Mouse (Mus musculus): ENCODE measurements at regions not wholly inside any gene's neighbourhood (a gene's known extent, or its start where the extent isn't known, plus 50 kb on each side); places are given as distances from the start of the nearest gene placed in this dataset.
A peak's percentile ranks its signal among the peaks of the same experiment; 100 is the strongest.

- H3K36me3 ChIP-seq: no peaks in the 10 kb centered on the region
- H3K27ac ChIP-seq: no peak overlapping the region
- H3K4me2 ChIP-seq: no peak overlapping the region
- no peaks in the 10 kb centered on the region for H3K27me3 ChIP-seq
- no peaks in the 10 kb centered on the region for H3K4me1 ChIP-seq (replicated peaks)
- WGBS: 73% methylated on average over 2 of the region's 2 CpGs
- no peak overlapping the region for H3K4me3 ChIP-seq
- H3K9me3 ChIP-seq: no peaks in the 10 kb centered on the region
- no peak overlapping the region for H3K9ac ChIP-seq
- no peak for ATAC-seq (ENCODE audit: low FRiP score)
Observed at GRCm38 (mm10) chr7:69326311-69326710, 577.3 kb upstream of the Arrdc4 start.

GRCm38 (mm10) chr7:69277056-69277705 lies 528.1 kb upstream of the Arrdc4 start:
- H3K4me2 ChIP-seq: no peak overlapping the region
- H3K9me3 ChIP-seq: no peaks in the 10 kb centered on the region
- 0 out of 2 replicates have a peak, but pooled peaks have one; percentile 52 for ATAC-seq (ENCODE audit: low FRiP score)
- no peaks in the 10 kb centered on the region for H3K36me3 ChIP-seq
- H3K4me3 ChIP-seq: no peak overlapping the region
- H3K27ac ChIP-seq: 0 out of 2 replicates have a peak overlapping the region, but pooled peaks have one; percentile 44
- no peaks in the 10 kb centered on the region for H3K27me3 ChIP-seq
- 46% methylated on average over 4 of the region's 4 CpGs for WGBS
- 0 out of 2 replicates have a peak, but pooled peaks cover 2% of the 10 kb centered on the region for H3K4me1 ChIP-seq (replicated peaks)
- no peak overlapping the region for H3K9ac ChIP-seq

GRCm38 (mm10) chr7:69276376-69277055 lies 527.5 kb upstream of the Arrdc4 start:
- Histone ChIP-seq H3K36me3 (no peaks in the 10 kb centered on the region), H3K27me3 (no peaks in the 10 kb centered on the region), H3K4me1 (replicated peaks) (0 out of 2 replicates have a peak, but pooled peaks cover 2% of the 10 kb centered on the region), H3K4me2 (no peak overlapping the region), H3K9ac (no peak overlapping the region), H3K9me3 (no peaks in the 10 kb centered on the region), H3K27ac (no peak overlapping the region), H3K4me3 (no peak overlapping the region)
- no peak for ATAC-seq (ENCODE audit: low FRiP score)
- WGBS: 72% methylated on average over 5 of the region's 5 CpGs

- no peaks in the 10 kb centered on the region for H3K36me3 ChIP-seq
- H3K4me2 ChIP-seq: no peak overlapping the region
- H3K27me3 ChIP-seq: no peaks in the 10 kb centered on the region
- H3K9ac ChIP-seq: no peak overlapping the region
- WGBS: 70% methylated on average over 1 of the region's 1 CpGs
- no peak overlapping the region for H3K27ac ChIP-seq
- 0 out of 2 replicates have a peak, but pooled peaks cover 2% of the 10 kb centered on the region for H3K4me1 ChIP-seq (replicated peaks)
- no peaks in the 10 kb centered on the region for H3K9me3 ChIP-seq
- no peak overlapping the region for H3K4me3 ChIP-seq
- no peak for ATAC-seq (ENCODE audit: low FRiP score)
Observed at GRCm38 (mm10) chr7:69273670-69274069, 524.6 kb upstream of the Arrdc4 start.

GRCm38 (mm10) chr7:69244519-69244918 lies 495.5 kb upstream of the Arrdc4 start:
- no peak for ATAC-seq (ENCODE audit: low FRiP score)
- WGBS: 32% methylated on average over 2 of the region's 2 CpGs

GRCm38 (mm10) chr7:69233296-69233695 lies 484.3 kb upstream of the Arrdc4 start:
- 82% methylated on average over 2 of the region's 2 CpGs for WGBS
- no peak overlapping the region for H3K4me2 ChIP-seq
- no peaks in the 10 kb centered on the region for H3K36me3 ChIP-seq
- H3K9ac ChIP-seq: no peak overlapping the region
- no peak overlapping the region for H3K27ac ChIP-seq
- no peaks in the 10 kb centered on the region for H3K27me3 ChIP-seq
- H3K4me1 ChIP-seq (replicated peaks): no peaks in the 10 kb centered on the region
- no peak for ATAC-seq (ENCODE audit: low FRiP score)
- no peaks in the 10 kb centered on the region for H3K9me3 ChIP-seq
- no peak overlapping the region for H3K4me3 ChIP-seq

More at GRCm38 (mm10) chr7:69244519-69244918, 495.5 kb upstream of the Arrdc4 start:
- Histone ChIP-seq H3K27me3 (no peaks in the 10 kb centered on the region), H3K4me1 (replicated peaks) (no peaks in the 10 kb centered on the region), H3K9me3 (no peaks in the 10 kb centered on the region), H3K27ac (no peak overlapping the region), H3K4me2 (no peak overlapping the region), H3K9ac (no peak overlapping the region), H3K36me3 (no peaks in the 10 kb centered on the region), H3K4me3 (no peak overlapping the region)

GRCm38 (mm10) chr7:69217871-69218270 lies 468.8 kb upstream of the Arrdc4 start:
- H3K4me1 ChIP-seq (replicated peaks): 0 out of 2 replicates have a peak, but pooled peaks cover 6% of the 10 kb centered on the region
- ATAC-seq (ENCODE audit: low FRiP score): peak; percentile 90
- H3K4me3 ChIP-seq: no peak overlapping the region
- WGBS: 29% methylated on average over 6 of the region's 6 CpGs
- no peak overlapping the region for H3K27ac ChIP-seq
- no peaks in the 10 kb centered on the region for H3K9me3 ChIP-seq
- H3K27me3 ChIP-seq: no peaks in the 10 kb centered on the region
- no peaks in the 10 kb centered on the region for H3K36me3 ChIP-seq
- no peak overlapping the region for H3K9ac ChIP-seq
- no peak overlapping the region for H3K4me2 ChIP-seq

Data from hindbrain, embryonic 13.5 days (tissue).